Mouse (Mus musculus) hindbrain, embryonic 15.5 days (tissue): Measurements from ENCODE around the gene Kdm3a. TPM values are rescaled to one million over a fixed set of nuclear protein-coding genes. Genes with fewer than 3 reads are reported as not detected.

Source experiments
- ATAC-seq: fragments of 200-750 bp; cut with Nextera tagmentation; 2 replicates; pipeline ENCODE4 v1.8.0; 2017; ENCODE audit warnings: low read depth, moderate number of reproducible peaks, moderate TSS enrichment; ENCODE audit not compliant: low FRiP score
- H3K27ac ChIP-seq: fragments of 300-500 bp; sonication (generic); replicated peaks from 2 replicates; pipeline ENCODE4 v1.5.1; 2015; ENCODE audit warnings: mild to moderate bottlenecking, inconsistent platforms
- H3K27me3 ChIP-seq: fragments of 300-500 bp; sonication (generic); 2 replicates; pipeline ENCODE4 v1.6.1; 2015; ENCODE audit warnings: control low read depth, inconsistent platforms
- H3K36me3 ChIP-seq: fragments of 300-500 bp; sonication (generic); 2 replicates; pipeline ENCODE4 v1.6.1; 2015; ENCODE audit warnings: control low read depth, inconsistent platforms
- H3K4me1 ChIP-seq: fragments of 300-500 bp; sonication (generic); replicated peaks from 2 replicates; pipeline ENCODE4 v1.6.1; 2015; ENCODE audit warnings: control low read depth, inconsistent platforms
- H3K4me2 ChIP-seq: fragments of 300-500 bp; sonication (generic); 2 replicates; pipeline ENCODE4 v1.6.1; 2015; ENCODE audit warnings: moderate library complexity, mild to moderate bottlenecking, inconsistent platforms
- H3K4me3 ChIP-seq: fragments of 300-500 bp; sonication (generic); 2 replicates; pipeline ENCODE4 v1.5.1; 2015; ENCODE audit warnings: mild to moderate bottlenecking, inconsistent platforms
- H3K9ac ChIP-seq: fragments of 300-500 bp; sonication (generic); 2 replicates; pipeline ENCODE4 v1.6.1; 2015; ENCODE audit warnings: inconsistent platforms
- H3K9me3 ChIP-seq: fragments of 300-500 bp; sonication (generic); 2 replicates; pipeline ENCODE4 v1.6.1; 2016; ENCODE audit warnings: control low read depth, inconsistent platforms
- WGBS: fragments of 180-500 bp; shearing (Covaris S2); methylation state at CpG from one replicate; pipeline ENCODE4 v1.1.7; 2015; 5-methylcytosine and 5-hydroxymethylcytosine counted together
- polyA plus RNA-seq: library from polyadenylated mRNA; unstranded; fragments of >200 nt; fragmentation: Nextera tagmentation; extraction: Ambion mirVana; gene quantifications from 2 replicates; pipeline ENCODE4 v1.2.1, GENCODE M21; 2015

Kdm3a gene
- polyA plus RNA-seq, 1 experiment from 2014 or later, result 37.4 TPM

DNA sequence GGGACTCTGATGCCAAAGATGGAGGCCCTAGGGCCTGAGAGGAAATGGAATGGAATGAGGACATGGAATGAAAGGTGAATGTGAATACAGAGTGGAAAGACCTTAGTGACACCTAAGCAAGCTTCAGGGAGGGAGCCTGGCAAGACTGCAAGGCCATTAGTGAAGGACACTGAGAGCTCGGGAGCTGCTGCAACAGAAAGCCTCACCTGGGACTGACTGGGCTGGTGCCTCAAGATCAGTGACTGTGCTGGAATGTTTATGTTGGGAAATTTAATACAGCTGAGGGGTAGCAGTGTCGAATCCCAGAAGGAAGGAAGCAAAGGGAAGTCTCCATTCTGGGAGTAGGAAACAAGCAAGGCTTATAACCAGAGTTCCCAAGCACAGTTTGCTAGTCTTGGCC lies 63.8 kb downstream of the Kdm3a start:
- Histone ChIP-seq H3K4me2 (no peak overlapping the region), H3K27me3 (no peaks in the 10 kb centered on the region), H3K4me1 (no peaks in the 10 kb centered on the region), H3K9me3 (no peaks in the 10 kb centered on the region), H3K9ac (no peak overlapping the region), H3K27ac (no peak overlapping the region), H3K36me3 (peaks cover 16% of the 10 kb centered on the region), H3K4me3 (no peak overlapping the region)
- ATAC-seq, result no peak
- WGBS, result 74% methylated on average over 2 of the region's 2 CpGs

DNA sequence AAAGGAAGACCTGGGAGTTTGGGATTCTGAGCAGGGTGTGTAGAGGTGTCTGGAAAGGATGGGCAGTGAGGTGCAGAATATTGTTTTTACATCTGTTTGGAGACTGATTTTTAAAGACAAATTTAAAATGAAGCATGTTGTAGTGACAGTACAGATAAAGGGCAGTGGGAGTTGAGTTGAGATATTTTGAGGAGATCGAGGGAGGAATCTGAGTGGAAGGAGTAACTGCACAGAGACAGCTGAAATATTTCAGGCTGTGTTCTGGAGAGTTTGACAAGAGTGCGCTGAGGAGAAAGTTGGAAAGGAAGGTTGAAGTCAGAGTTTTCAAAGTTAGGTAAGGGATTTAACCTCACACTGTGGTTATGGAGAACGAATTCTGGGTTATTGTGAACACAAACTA lies 64.2 kb downstream of the Kdm3a start:
- H3K9ac ChIP-seq, result no peak overlapping the region
- no peaks in the 10 kb centered on the region for H3K27me3 ChIP-seq
- no peak for ATAC-seq
- H3K4me3 ChIP-seq, result no peak overlapping the region
- H3K9me3 ChIP-seq, result no peaks in the 10 kb centered on the region
- 91% methylated on average over 3 of the region's 3 CpGs for WGBS
- no peak overlapping the region for H3K27ac ChIP-seq
- no peaks in the 10 kb centered on the region for H3K4me1 ChIP-seq
- H3K36me3 ChIP-seq, result peaks cover 12% of the 10 kb centered on the region
- H3K4me2 ChIP-seq, result no peak overlapping the region

DNA sequence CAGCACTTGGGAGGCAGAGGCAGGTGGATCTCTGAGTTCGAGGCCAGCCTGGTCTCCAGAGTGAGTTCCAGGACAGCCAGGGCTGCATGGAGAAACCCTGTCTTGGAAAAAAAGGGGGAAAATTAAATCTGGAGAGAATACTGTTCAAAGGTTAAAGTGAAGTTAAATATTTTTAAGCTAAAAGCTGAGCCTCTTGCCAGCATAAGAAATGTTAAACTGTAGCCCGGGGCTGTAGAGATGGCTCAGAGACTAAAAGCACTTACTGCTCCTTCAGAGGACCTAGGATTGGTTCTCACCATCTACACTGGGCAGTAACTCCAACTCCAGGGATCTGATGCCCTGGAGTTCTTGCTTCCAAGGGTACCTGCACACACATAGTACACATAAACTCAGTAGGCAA lies 76.0 kb downstream of the Kdm3a start:
- no peaks in the 10 kb centered on the region for H3K4me1 ChIP-seq
- WGBS, result 94% methylated on average over 2 of the region's 2 CpGs
- no peak overlapping the region for H3K9ac ChIP-seq
- H3K9me3 ChIP-seq, result no peaks in the 10 kb centered on the region
- no peak for ATAC-seq
- H3K4me3 ChIP-seq, result no peak overlapping the region
- no peak overlapping the region for H3K4me2 ChIP-seq
- H3K36me3 ChIP-seq, result peaks cover 7% of the 10 kb centered on the region; the same call in 1 of the 2 replicates
- H3K27me3 ChIP-seq, result no peaks in the 10 kb centered on the region
- H3K27ac ChIP-seq, result no peak overlapping the region

DNA sequence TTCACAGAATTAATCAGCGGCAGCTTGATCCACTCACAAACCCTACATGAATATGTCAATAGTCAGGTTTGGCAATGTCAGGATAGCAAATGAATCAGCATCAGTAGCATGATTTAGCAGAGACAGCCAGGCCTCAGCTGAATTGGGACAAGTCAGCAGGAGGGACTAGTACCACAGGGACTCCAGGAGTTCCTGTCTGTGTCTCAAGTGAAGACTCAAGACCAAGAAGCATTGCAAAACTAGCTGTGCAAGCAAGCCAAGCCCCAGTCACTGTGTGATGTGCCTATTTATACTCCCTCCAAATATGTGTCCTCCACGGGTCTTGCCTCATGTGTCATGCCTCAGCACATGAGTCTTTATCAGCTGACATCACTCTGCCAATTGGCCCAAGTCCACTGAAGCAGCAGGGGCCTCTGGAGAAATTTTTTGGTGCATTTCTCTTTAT lies 77.3 kb downstream of the Kdm3a start:
- WGBS, result 87% methylated on average over 2 of the region's 2 CpGs

DNA sequence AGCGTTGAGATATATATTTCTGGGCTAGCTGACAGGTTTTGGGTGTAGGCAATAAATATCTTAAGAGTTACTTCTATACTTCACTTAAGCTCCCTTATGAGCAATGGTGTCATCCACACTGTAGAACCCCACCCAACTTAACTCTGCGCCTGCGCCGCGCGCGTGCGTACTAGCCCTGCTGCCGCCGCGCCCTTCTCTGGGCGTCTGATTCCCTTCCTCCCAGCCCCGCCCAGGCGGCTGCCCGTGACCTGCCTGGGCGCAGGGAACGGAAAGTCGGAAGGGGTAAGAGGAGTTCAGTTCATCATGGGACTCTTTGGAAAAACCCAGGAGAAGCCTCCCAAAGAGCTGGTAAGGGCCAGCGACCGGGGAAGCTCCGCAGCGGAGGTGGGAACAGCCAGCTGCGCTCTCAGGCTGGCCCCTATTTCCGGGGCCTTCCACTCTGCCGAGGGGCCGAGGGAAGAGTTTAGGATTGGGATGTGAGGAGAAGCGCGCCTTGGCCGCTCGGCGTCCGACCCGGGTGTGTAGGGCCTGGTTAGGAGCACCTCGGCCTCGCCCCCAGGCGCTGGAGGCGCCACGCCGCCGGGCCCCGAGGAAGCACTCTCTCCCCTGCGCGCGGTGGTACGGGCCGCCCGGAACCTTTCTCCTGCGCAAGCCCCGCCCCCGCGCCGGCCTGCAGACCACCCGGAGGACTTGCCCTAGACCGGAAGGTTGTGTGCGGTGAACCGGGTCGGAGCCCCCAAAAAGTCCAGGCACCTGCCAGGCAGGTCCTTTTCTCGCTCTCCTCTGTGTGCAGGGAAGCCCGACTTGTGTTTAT lies 88.9 kb downstream of the Kdm3a start, which contains the start of gene Chmp3:
Chmp3 (plus strand) TSS at position 112 of the 814 bp plus-strand sequence.
- H3K9me3 ChIP-seq, result no peaks in the 10 kb centered on the region
- under 1% methylated on average over 51 of the region's 59 CpGs for WGBS
- peak within 1 kb of the TSS; percentile 93 for H3K9ac ChIP-seq
- peak within 1 kb of the TSS; percentile 99 for H3K27ac ChIP-seq
- H3K4me2 ChIP-seq, result peak within 1 kb of the TSS; percentile 76
- peak within 1 kb of the TSS; percentile 74 for H3K4me3 ChIP-seq
- peaks cover 8% of the 10 kb centered on the region for H3K4me1 ChIP-seq
- 0 out of 2 replicates have a peak, but pooled peaks cover 3% of the 10 kb centered on the region for H3K36me3 ChIP-seq
- ATAC-seq, result peak; percentile 98
- no peaks in the 10 kb centered on the region for H3K27me3 ChIP-seq

More for the DNA sequence above, 77.3 kb downstream of the Kdm3a start:
- no peak overlapping the region for H3K9ac ChIP-seq
- no peak overlapping the region for H3K4me2 ChIP-seq
- no peaks in the 10 kb centered on the region for H3K4me1 ChIP-seq
- no peak for ATAC-seq
- no peaks in the 10 kb centered on the region for H3K27me3 ChIP-seq
- no peaks in the 10 kb centered on the region for H3K36me3 ChIP-seq
- no peak overlapping the region for H3K4me3 ChIP-seq
- no peaks in the 10 kb centered on the region for H3K9me3 ChIP-seq
- H3K27ac ChIP-seq, result no peak overlapping the region

Other genes starting within 250 kb of the Kdm3a start
- 10.4 and 11.5 TPM in 2 replicates for gene Rmnd5a, start 192.4 kb downstream of the Kdm3a start, polyA plus RNA-seq
- gene Rnf103, start 139.1 kb downstream of the Kdm3a start, polyA plus RNA-seq, result 25.5 and 26.5 TPM in 2 replicates
- 54.1 and 56.7 TPM in 2 replicates for gene Chmp3, start 89.2 kb downstream of the Kdm3a start, polyA plus RNA-seq
- gene Reep1, start 74.6 kb upstream of the Kdm3a start, polyA plus RNA-seq, result 277 and 312 TPM in 2 replicates
- gene Mrpl35, start 194.0 kb upstream of the Kdm3a start, polyA plus RNA-seq, result 39.7 and 39.8 TPM in 2 replicates
- gene Immt, start 198.3 kb upstream of the Kdm3a start, polyA plus RNA-seq, result 154 and 160 TPM in 2 replicates